Mouse (Mus musculus) CD4-positive, CD25-positive, alpha-beta regulatory T cell, adult 4 months (primary cell): ENCODE measurements around the gene Cenpq. TPM values are rescaled to one million over a fixed set of nuclear protein-coding genes. Genes with fewer than 3 reads are reported as not detected.

Source experiments
- ATAC-seq: one replicate; pipeline ENCODE4 v1.8.0; 2017
- polyA plus RNA-seq, 2 experiments: library from polyadenylated mRNA; unstranded; fragments of 100-300 nt; shearing (Covaris generic); gene quantifications; one replicate each; pipeline ENCODE4 v1.2.1; 2017

Cenpq gene
- polyA plus RNA-seq, result 10 to 100 TPM; 34.2 to 35.1 TPM

- ATAC-seq, result peak; percentile 93
These were observed at the start of gene Cenpq, which contains the start of gene Mut for GRCm38 (mm10) chr17:40934420-40935231. TSS of gene Cenpq (minus strand) at chr17:40935047. TSS of gene Mut (plus strand) at chr17:40934685.

GRCm38 (mm10) chr17:40977914-40978313 is 43.1 kb upstream of the Cenpq start:
- no peak for ATAC-seq

GRCm38 (mm10) chr17:40948518-40948917 is 13.7 kb upstream of the Cenpq start:
- no peak for ATAC-seq

GRCm38 (mm10) chr17:40933985-40934384 is 862 bp downstream of the Cenpq start:
- ATAC-seq, result peak; percentile 3

- ATAC-seq, result no peak
These were observed 19.3 kb downstream of the Cenpq start for GRCm38 (mm10) chr17:40915499-40915898.

- ATAC-seq, result no peak
These were observed 20.6 kb downstream of the Cenpq start, which contains the start of gene Glyatl3 for GRCm38 (mm10) chr17:40914250-40914649. TSS of gene Glyatl3 (minus strand) at chr17:40914350.

GRCm38 (mm10) chr17:40904721-40905154 is 30.1 kb downstream of the Cenpq start:
- no peak for ATAC-seq

GRCm38 (mm10) chr17:40904056-40904597 is 30.7 kb downstream of the Cenpq start:
- ATAC-seq, result no peak

GRCm38 (mm10) chr17:40903345-40903744 is 31.5 kb downstream of the Cenpq start:
- ATAC-seq, result no peak

GRCm38 (mm10) chr17:40899783-40900363 is 35.0 kb downstream of the Cenpq start:
- ATAC-seq, result no peak

GRCm38 (mm10) chr17:40896863-40897262 is 38.0 kb downstream of the Cenpq start:
- ATAC-seq, result no peak

GRCm38 (mm10) chr17:40887849-40888536 is 46.9 kb downstream of the Cenpq start:
- ATAC-seq, result no peak

- no peak for ATAC-seq
These were observed 49.7 kb downstream of the Cenpq start for GRCm38 (mm10) chr17:40885155-40885554.

GRCm38 (mm10) chr17:40882172-40882571 is 52.7 kb downstream of the Cenpq start:
- ATAC-seq, result no peak

- peak; percentile 41 for ATAC-seq
These were observed 54.7 kb downstream of the Cenpq start, which contains the start of gene 9130008F23Rik for GRCm38 (mm10) chr17:40879924-40880691. TSS of gene 9130008F23Rik (minus strand) at chr17:40880559.

- no peak for ATAC-seq
These were observed 55.3 kb downstream of the Cenpq start for GRCm38 (mm10) chr17:40879528-40879923.

- no peak for ATAC-seq
These were observed 57.1 kb downstream of the Cenpq start for GRCm38 (mm10) chr17:40877741-40878140.

- no peak for ATAC-seq
These were observed 59.3 kb downstream of the Cenpq start for GRCm38 (mm10) chr17:40875568-40875967.

- ATAC-seq, result no peak
These were observed 60.1 kb downstream of the Cenpq start for GRCm38 (mm10) chr17:40874701-40875100.

- ATAC-seq, result no peak
These were observed 61.2 kb downstream of the Cenpq start for GRCm38 (mm10) chr17:40873582-40874011.
